Mouse (Mus musculus) MEL (cell line): ENCODE data around the gene Tmtc2. TPM values are rescaled to one million over a fixed set of nuclear protein-coding genes. Genes with fewer than 3 reads are reported as not detected.

ENCODE experiments used
- DNase-seq: peaks from one replicate; pipeline ENCODE4 v3.0.0; 2011; ENCODE audit warnings: low read depth, low spot score
- H3K27ac ChIP-seq: 2 replicates; pipeline ENCODE4 v1.5.1; 2012; ENCODE audit warnings: low read depth, mild to moderate bottlenecking, control low read depth, low read length, moderate library complexity; ENCODE audit not compliant: control insufficient read depth
- H3K27me3 ChIP-seq, 2 experiments: fragments of 150-350 bp in 1 of 2; sonication (generic) in 1 of 2; 2 replicates each; pipeline ENCODE4 v1.6.1; 2012; ENCODE audit warnings: low read length in 2 of 2, mild to moderate bottlenecking in 2 of 2, improper control_type of control experiment in 1 of 2, moderate library complexity in 1 of 2; ENCODE audit not compliant: insufficient read depth in 2 of 2, control insufficient read depth in 1 of 2
- H3K36me3 ChIP-seq, 2 experiments: 2 replicates each; pipeline ENCODE4 v1.6.1; 2012 to 2014; ENCODE audit warnings: low read length in 2 of 2, improper control_type of control experiment in 1 of 2, inconsistent platforms in 1 of 2, mild to moderate bottlenecking in 1 of 2; ENCODE audit not compliant: insufficient read depth in 2 of 2, control insufficient read depth in 1 of 2
- H3K4me1 ChIP-seq, 2 experiments: fragments of 150-350 bp in 1 of 2; sonication (generic) in 1 of 2; 2 replicates each; pipeline ENCODE4 v1.6.1; 2012; ENCODE audit warnings: low read length in 2 of 2, improper control_type of control experiment in 1 of 2, mild to moderate bottlenecking in 1 of 2; ENCODE audit not compliant: insufficient read depth in 2 of 2, control insufficient read depth in 1 of 2
- H3K4me3 ChIP-seq, 2 experiments: fragments of 150-350 bp in 1 of 2; sonication (generic) in 1 of 2; 2 replicates each; pipeline ENCODE4 v1.5.1; 2012; ENCODE audit warnings: low read depth in 2 of 2, low read length in 2 of 2, mild to moderate bottlenecking in 2 of 2, moderate library complexity in 2 of 2, control low read depth in 1 of 2, improper control_type of control experiment in 1 of 2; ENCODE audit not compliant: control insufficient read depth in 1 of 2, insufficient read depth in 1 of 2
- H3K79me2 ChIP-seq: 2 replicates; pipeline ENCODE4 v1.6.1; 2012; ENCODE audit warnings: mild to moderate bottlenecking, low read length, moderate library complexity; ENCODE audit not compliant: control insufficient read depth, poor library complexity, insufficient read depth
- H3K9ac ChIP-seq: 2 replicates; pipeline ENCODE4 v1.6.1; 2012; ENCODE audit warnings: low read depth, mild to moderate bottlenecking, control low read depth, low read length, moderate library complexity; ENCODE audit not compliant: control insufficient read depth, poor library complexity, severe bottlenecking
- H3K9me3 ChIP-seq: fragments of 150-350 bp; sonication (generic); replicated peaks from 2 replicates; pipeline ENCODE4 v1.6.1; 2012; ENCODE audit warnings: mild to moderate bottlenecking, low read length, improper control_type of control experiment, moderate library complexity; ENCODE audit not compliant: insufficient read depth
- CHD2 ChIP-seq: IDR thresholded peaks from 2 replicates; pipeline ENCODE4 v1.6.1; 2011; ENCODE audit warnings: low read length, improper control_type of control experiment
- CTCF ChIP-seq, 3 experiments: IDR thresholded peaks in 2 of 3; conservative IDR thresholded peaks in 1 of 3; 2 replicates each; pipeline ENCODE4 v1.5.1; 2011 to 2012; ENCODE audit warnings: low read length in 3 of 3, low read depth in 2 of 3, mild to moderate bottlenecking in 2 of 3, improper control_type of control experiment in 1 of 3, inconsistent platforms in 1 of 3, mixed read lengths in 1 of 3, moderate library complexity in 1 of 3; ENCODE audit not compliant: control insufficient read depth in 1 of 3, insufficient read depth in 1 of 3, poor library complexity in 1 of 3, severe bottlenecking in 1 of 3
- ELF1 ChIP-seq: IDR thresholded peaks from 2 replicates; pipeline ENCODE4 v1.6.1; 2014; ENCODE audit warnings: low read depth, mild to moderate bottlenecking, inconsistent platforms, low read length, improper control_type of control experiment, moderate library complexity
- EP300 ChIP-seq, 2 experiments: IDR thresholded peaks; 2 replicates each; pipeline ENCODE4 v1.6.1; 2011; ENCODE audit warnings: improper control_type of control experiment in 2 of 2, low read length in 2 of 2, low read depth in 1 of 2, mild to moderate bottlenecking in 1 of 2
- ETS1 ChIP-seq: IDR thresholded peaks from 2 replicates; pipeline ENCODE4 v1.6.1; 2012; ENCODE audit warnings: low read depth, mild to moderate bottlenecking, inconsistent platforms, low read length, improper control_type of control experiment, moderate library complexity
- GATA1 ChIP-seq: IDR thresholded peaks from 2 replicates; pipeline ENCODE4 v1.6.1; 2011; ENCODE audit warnings: low read depth, low read length, improper control_type of control experiment
- HCFC1 ChIP-seq: IDR thresholded peaks from 2 replicates; pipeline ENCODE4 v1.6.1; 2012; ENCODE audit warnings: low read depth, mild to moderate bottlenecking, inconsistent platforms, low read length, improper control_type of control experiment, moderate library complexity
- KAT2A ChIP-seq: conservative IDR thresholded peaks from 2 replicates; pipeline ENCODE4 v1.6.1; 2012; ENCODE audit warnings: low read depth, low read length, improper control_type of control experiment, inconsistent platforms
- MAFK ChIP-seq: IDR thresholded peaks from 2 replicates; pipeline ENCODE4 v1.6.1; 2011; ENCODE audit warnings: low read depth, mild to moderate bottlenecking, low read length, improper control_type of control experiment, borderline replicate concordance
- MXI1 ChIP-seq: IDR thresholded peaks from 2 replicates; pipeline ENCODE4 v1.6.1; 2011; ENCODE audit warnings: mild to moderate bottlenecking, low read depth, low read length, improper control_type of control experiment
- MYC ChIP-seq: IDR thresholded peaks from 2 replicates; pipeline ENCODE4 v1.6.1; 2011; ENCODE audit warnings: low read depth, mild to moderate bottlenecking, low read length, improper control_type of control experiment, moderate library complexity
- POLR2A ChIP-seq, 2 experiments: IDR thresholded peaks; 2 replicates each; pipeline ENCODE4 v1.6.1; 2011 to 2012; ENCODE audit warnings: low read length in 2 of 2, mild to moderate bottlenecking in 2 of 2, control low read depth in 1 of 2, improper control_type of control experiment in 1 of 2, low read depth in 1 of 2, moderate library complexity in 1 of 2; ENCODE audit not compliant: control insufficient read depth in 1 of 2, insufficient read depth in 1 of 2, poor library complexity in 1 of 2
- POLR2AphosphoS2 ChIP-seq: IDR thresholded peaks from 2 replicates; pipeline ENCODE4 v1.6.1; 2011; ENCODE audit warnings: low read length, improper control_type of control experiment
- SMC3 ChIP-seq: IDR thresholded peaks from 2 replicates; pipeline ENCODE4 v1.6.1; 2011; ENCODE audit warnings: low read depth, low read length, improper control_type of control experiment
- TBP ChIP-seq: IDR thresholded peaks from 2 replicates; pipeline ENCODE4 v1.8.0; 2011; ENCODE audit warnings: low read depth, low read length, improper control_type of control experiment
- UBTF ChIP-seq: IDR thresholded peaks from 2 replicates; pipeline ENCODE4 v1.6.1; 2012; ENCODE audit warnings: low read depth, mild to moderate bottlenecking, inconsistent platforms, low read length, improper control_type of control experiment, moderate library complexity, borderline replicate concordance; ENCODE audit not compliant: insufficient read depth
- USF1 ChIP-seq: IDR thresholded peaks from 2 replicates; pipeline ENCODE4 v1.6.1; 2014; ENCODE audit warnings: low read depth, mild to moderate bottlenecking, inconsistent platforms, low read length, improper control_type of control experiment, moderate library complexity
- USF2 ChIP-seq, 2 experiments: IDR thresholded peaks; 2 replicates each; pipeline ENCODE4 v1.6.1; 2011 to 2012; ENCODE audit warnings: improper control_type of control experiment in 2 of 2, low read length in 2 of 2, borderline replicate concordance in 1 of 2, inconsistent platforms in 1 of 2, low read depth in 1 of 2, mild to moderate bottlenecking in 1 of 2; ENCODE audit not compliant: insufficient read depth in 1 of 2
- ZNF384 ChIP-seq: IDR thresholded peaks from 2 replicates; pipeline ENCODE4 v1.6.1; 2012; ENCODE audit warnings: low read depth, mild to moderate bottlenecking, inconsistent platforms, low read length, improper control_type of control experiment
- polyA plus RNA-seq, 2 experiments: library from polyadenylated mRNA; stranded (reverse) in 1 of 2; unstranded in 1 of 2; fragments of >175 nt in 1 of 2; fragments of >200 nt in 1 of 2; gene quantifications; 2 replicates each; pipeline versions ENCODE4 v1.2.1 to v1.2.4; 2012; ENCODE audit warnings: low replicate concordance in 2 of 2, low read depth in 1 of 2; ENCODE audit not compliant: insufficient read length in 2 of 2, insufficient read depth in 1 of 2, missing spikeins in 1 of 2
- total RNA-seq: library from RNA; depleted of rRNA; stranded (reverse); fragments of 300-350 nt; gene quantifications from 2 replicates; pipeline ENCODE4 v1.2.3, GENCODE M21; 2012

Tmtc2 gene
- total and polyA plus RNA-seq, 3 experiments, result not detected

DNA sequence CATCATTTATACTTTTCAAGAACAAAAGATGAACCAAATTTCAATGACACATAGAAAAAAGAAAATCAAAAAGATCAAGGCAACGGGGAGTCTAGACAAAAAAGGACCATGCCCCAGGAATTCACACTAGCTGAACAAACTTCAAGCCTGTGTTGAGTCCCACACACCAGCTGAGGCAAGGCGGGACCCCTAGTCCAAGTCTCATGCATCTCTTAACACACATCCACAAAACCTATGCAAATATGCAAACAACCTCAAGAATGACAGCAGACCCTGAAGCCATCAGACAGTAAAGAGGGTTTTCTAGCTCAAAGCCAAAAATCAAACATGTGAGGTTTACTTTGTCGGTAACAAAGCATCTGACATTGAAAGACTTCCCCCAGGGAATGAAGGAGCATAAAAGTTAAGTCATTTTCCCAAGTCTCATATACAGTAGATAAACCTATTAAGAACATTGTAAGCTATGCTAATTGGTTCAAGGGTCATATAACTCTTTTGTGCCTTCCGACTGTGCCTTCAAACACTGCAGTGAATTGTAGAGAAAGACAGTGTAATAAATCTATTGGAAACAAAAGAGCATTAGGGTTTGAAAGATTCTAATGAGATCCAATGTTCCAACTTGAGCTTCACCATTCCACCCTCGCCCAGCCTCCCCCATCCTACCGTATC lies 100.0 kb downstream of the Tmtc2 start:
- Histone ChIP-seq H3K4me1 (no peaks in the 10 kb centered on the region), H3K27ac (no peak overlapping the region), H3K9me3 (no peaks in the 10 kb centered on the region), H3K36me3 (no peaks in the 10 kb centered on the region), H3K9ac (no peak overlapping the region), H3K27me3 (no peaks in the 10 kb centered on the region), H3K4me3 (no peak overlapping the region), H3K79me2 (no peaks in the 10 kb centered on the region)
- no peak for TF ChIP-seq MYC
- no peak for TF ChIP-seq UBTF
- TF ChIP-seq KAT2A, result no peak
- no peak for TF ChIP-seq ELF1
- no peak for TF ChIP-seq ETS1
- no peak for TF ChIP-seq USF1
- DNase-seq, result no peak

GRCm38 (mm10) chr10:105464378-105464777 lies 109.9 kb downstream of the Tmtc2 start:
- H3K27me3 ChIP-seq, result no peaks in the 10 kb centered on the region
- no peak for TF ChIP-seq USF2 (IDR thresholded peaks at IDR 0.05; ENCODE audit: borderline replicate concordance in 1 of 2, insufficient read depth in 1 of 2, low read depth in 1 of 2, low read length in 2 of 2)
- TF ChIP-seq CHD2, result no peak
- TF ChIP-seq SMC3, result no peak
- TF ChIP-seq MYC, result no peak

GRCm38 (mm10) chr10:105453441-105453840 lies 120.8 kb downstream of the Tmtc2 start:
- Histone ChIP-seq H3K4me1 (no peaks in the 10 kb centered on the region), H3K9me3 (no peaks in the 10 kb centered on the region), H3K27me3 (no peaks in the 10 kb centered on the region), H3K9ac (no peak overlapping the region), H3K27ac (no peak overlapping the region), H3K36me3 (no peaks in the 10 kb centered on the region), H3K4me3 (no peak overlapping the region), H3K79me2 (no peaks in the 10 kb centered on the region)
- no peak for TF ChIP-seq POLR2A (IDR thresholded peaks at IDR 0.05; ENCODE audit: control insufficient read depth in 1 of 2, insufficient read depth in 1 of 2, low read depth in 1 of 2, low read length in 2 of 2, poor library complexity in 1 of 2)
- no peak for TF ChIP-seq ELF1
- no peak for TF ChIP-seq CTCF (IDR thresholded peaks at IDR 0.05 in 2 of 3, conservative IDR thresholded peaks at IDR 0.05 in 1 of 3; ENCODE audit: control insufficient read depth in 1 of 3, insufficient read depth in 1 of 3, low read depth in 2 of 3, low read length in 3 of 3, poor library complexity in 1 of 3, severe bottlenecking in 1 of 3)
- no peak for TF ChIP-seq MXI1
- no peak for TF ChIP-seq HCFC1
- no peak for TF ChIP-seq TBP
- TF ChIP-seq POLR2AphosphoS2, result no peak
- no peak for TF ChIP-seq EP300 (IDR thresholded peaks at IDR 0.05; ENCODE audit: low read depth in 1 of 2, low read length in 2 of 2)
- no peak for TF ChIP-seq USF1
- TF ChIP-seq ZNF384, result no peak
- TF ChIP-seq GATA1, result no peak
- no peak for TF ChIP-seq MAFK
- no peak for DNase-seq

More at GRCm38 (mm10) chr10:105464378-105464777, 109.9 kb downstream of the Tmtc2 start:
- H3K79me2 ChIP-seq, result no peaks in the 10 kb centered on the region
- H3K27ac ChIP-seq, result no peak overlapping the region
- DNase-seq, result no peak
- H3K9me3 ChIP-seq, result no peaks in the 10 kb centered on the region
- H3K4me1 ChIP-seq, result no peaks in the 10 kb centered on the region
- no peak overlapping the region for H3K9ac ChIP-seq
- no peak overlapping the region for H3K4me3 ChIP-seq
- H3K36me3 ChIP-seq, result no peaks in the 10 kb centered on the region
